ENCODE assay signal across 24 mouse cellular contexts in the genomic region with DNA sequence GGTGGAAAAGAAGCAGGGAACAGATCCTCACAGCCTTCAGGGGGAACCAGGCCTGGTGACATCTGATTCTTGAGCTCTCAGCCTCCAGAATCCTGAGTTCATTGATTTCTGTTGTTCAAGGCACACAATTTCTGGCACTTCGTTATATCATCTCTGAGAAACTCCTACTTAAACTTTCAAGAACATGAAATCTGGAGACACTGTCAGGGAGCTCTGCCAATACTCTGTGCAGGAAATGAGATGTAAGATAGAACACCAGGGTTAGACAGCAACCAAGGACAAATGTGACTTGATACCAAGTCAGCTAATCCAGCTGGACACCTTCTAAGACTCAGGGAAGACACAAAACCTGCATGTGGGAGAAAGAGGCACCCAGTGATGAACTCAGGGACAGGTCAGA. TPM values are rescaled to one million over a fixed set of nuclear protein-coding genes. Genes with fewer than 3 reads are reported as not detected.
"Had no signal": no experiment of that assay in that cellular context is flagged by ENCODE, and none has a peak within 500 bp of the region (broad histone marks: within the 10 kb centered on the region; RNA-seq: fewer than 3 reads in every experiment).

No protein-coding gene starts in this region.

- DNase-seq: heart, postnatal 10 days; heart, postnatal 14 days; heart, postnatal 36 days; heart, postnatal 4 days; kidney, adult 11 months; kidney, adult 18-20 months; kidney, adult 2 months; kidney, adult 8-10 months; kidney, adult 9 months; kidney, postnatal 10 days; kidney, postnatal 14 days; kidney, postnatal 25 days; kidney, postnatal 36 days; kidney, postnatal 4 days; layer of hippocampus, adult 9-11 months; layer of hippocampus, postnatal 36 days had no signal

- ATAC-seq: hindbrain, embryonic 16.5 days; hindbrain, postnatal 0 days; inflammation-experienced regulatory T-cells, adult 6 months; intestine, embryonic 15.5 days; intestine, embryonic 16.5 days; intestine, postnatal 0 days had no signal

RNA-seq across cellular contexts. Expression of a gene that starts 40.7 kb away (rescaled TPM):
- total RNA-seq: heart, postnatal 14 days; heart, postnatal 25 days; heart, postnatal 36 days; hematopoietic stem cell, adult 5-6 weeks had no signal
